Mouse (Mus musculus) CH12.LX (cell line): ENCODE data around the gene Rnd1.

ENCODE experiments used
- JUND ChIP-seq: conservative IDR thresholded peaks from 2 replicates; pipeline ENCODE4 v1.6.1; 2011; ENCODE audit warnings: low read depth, low read length, improper control_type of control experiment
- MXI1 ChIP-seq: IDR thresholded peaks from 2 replicates; pipeline ENCODE4 v1.6.1; 2011; ENCODE audit warnings: mild to moderate bottlenecking, low read depth, low read length, improper control_type of control experiment
- POLR2A ChIP-seq: IDR thresholded peaks from 2 replicates; pipeline ENCODE4 v1.6.1; 2011; ENCODE audit warnings: low read depth, mild to moderate bottlenecking, improper control_type of control experiment, low read length
- RCOR1 ChIP-seq: conservative IDR thresholded peaks from 2 replicates; pipeline ENCODE4 v1.6.1; 2012; ENCODE audit warnings: low read depth, mild to moderate bottlenecking, inconsistent platforms, low read length, improper control_type of control experiment

DNA sequence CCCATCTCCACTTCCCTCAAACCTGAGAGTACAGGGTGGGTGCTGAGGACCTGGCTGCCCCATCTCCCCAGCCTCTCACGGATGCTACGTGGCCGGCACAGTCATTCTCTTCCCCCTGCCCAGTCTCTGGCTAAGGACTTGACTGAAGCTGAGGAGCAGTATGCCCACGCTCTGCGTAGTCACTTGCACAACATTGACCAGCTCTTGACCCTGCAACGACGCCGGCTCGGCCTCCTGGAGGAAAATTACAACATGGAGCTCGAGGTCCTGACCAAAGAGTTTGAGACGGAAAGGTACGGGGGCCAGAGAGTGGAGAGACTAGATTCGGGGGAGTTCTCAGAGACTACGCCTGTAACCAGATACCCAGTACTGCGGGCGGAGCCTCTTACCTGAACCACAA, 40.0 kb upstream of the Rnd1 start:
- TF ChIP-seq JUND, result no peak
- TF ChIP-seq POLR2A, result no peak
- no peak for TF ChIP-seq RCOR1
- TF ChIP-seq MXI1, result no peak
